In the genomic region with DNA sequence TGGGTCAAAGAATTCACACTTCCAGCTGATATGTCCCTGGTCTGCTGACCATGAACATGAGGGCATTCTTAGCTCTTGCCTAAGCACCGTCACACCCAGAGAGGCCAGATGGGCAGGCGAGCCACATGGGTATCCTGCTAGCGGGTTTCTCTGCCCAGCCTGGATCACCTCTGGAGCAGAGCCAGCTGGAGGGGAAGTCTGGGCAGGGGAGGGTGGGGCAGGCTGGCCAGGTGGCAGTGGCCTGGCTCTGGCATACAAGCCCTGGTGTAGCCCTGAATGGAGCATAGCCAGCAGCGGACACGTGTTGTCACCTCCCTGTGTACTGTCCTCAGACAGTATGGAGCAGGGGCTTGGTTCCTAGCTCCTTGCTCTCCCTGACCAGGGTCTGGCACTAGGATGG, we compare ENCODE assay signal across 8 mouse cellular contexts. TPM values are rescaled to one million over a fixed set of nuclear protein-coding genes. Genes with fewer than 3 reads are reported as not detected.
A peak's percentile ranks its signal among the peaks of the same experiment; 100 is the strongest.
DNase-seq lines count a peak whose midpoint lies in the region.

No protein-coding gene starts in this region.

- intact Hi-C loops in left cerebral cortex, postnatal 4 days (cut with DNase I): no loop called here
- intact Hi-C loops in left cerebral cortex, postnatal 25 days (cut with DNase I): no loop called here
- intact Hi-C loops in heart, postnatal 36 days (cut with DNase I): no loop called here

- DNase-seq in adrenal gland, postnatal 10 days: peak; percentile 68
- DNase-seq in adrenal gland, adult (ENCODE audit: inconsistent age in 2 of 2, low spot score in 1 of 2): no peak
- peak; percentile 93 for DNase-seq in left cerebral cortex, postnatal 4 days
- DNase-seq in left cerebral cortex, postnatal 25 days (ENCODE audit: low spot score in 2 of 2): no peak
- DNase-seq in cerebellum, postnatal 10 days: peak; percentile 97 to 98
- peak; percentile 38 to 54 for DNase-seq in heart, postnatal 36 days
- DNase-seq in frontal cortex, adult 2 months (ENCODE audit: extremely low spot score in 1 of 2, low spot score in 1 of 2): no peak
- DNase-seq in lung, postnatal 14 days: no peak

RNA-seq across cellular contexts. Expression of gene Comp, which starts 22.3 kb away (rescaled TPM):
- 1 to 10 TPM in 1 of 2 experiments, under 1 TPM in 1; 0.97 to 2.0 TPM for total RNA-seq in adrenal gland, postnatal 10 days (2021)
- total RNA-seq in left cerebral cortex, postnatal 4 days (2021): under 1 TPM in 1 of 2 experiments, not detected in 1; 0.20 TPM
- total RNA-seq in left cerebral cortex, postnatal 25 days (2021): under 1 TPM; 0.23 to 0.48 TPM
- 1 to 10 TPM; 4.3 to 5.6 TPM for total RNA-seq in heart, postnatal 36 days (2021)
- polyA plus RNA-seq in frontal cortex, adult 2 months (2012; rRNA removed): 0.19 and 0.26 TPM in 2 replicates

RNA-seq across cellular contexts. Expression of gene Upf1, which starts 42.6 kb away (rescaled TPM):
- total RNA-seq in adrenal gland, postnatal 10 days (2021): 10 to 100 TPM; 49.1 to 51.4 TPM
- 10 to 100 TPM; 54.9 to 55.3 TPM for total RNA-seq in left cerebral cortex, postnatal 4 days (2021)
- total RNA-seq in left cerebral cortex, postnatal 25 days (2021): 10 to 100 TPM; 58.2 to 61.6 TPM
- 10 to 100 TPM; 45.4 to 46.0 TPM for total RNA-seq in heart, postnatal 36 days (2021)
- polyA plus RNA-seq in frontal cortex, adult 2 months (2012; rRNA removed): 29.5 and 30.8 TPM in 2 replicates

RNA-seq across cellular contexts. Expression of gene Crtc1, which starts 43.7 kb away (rescaled TPM):
- total RNA-seq in adrenal gland, postnatal 10 days (2021): 10 to 100 TPM; 14.1 to 19.4 TPM
- 100 to 1,000 TPM; 109 TPM for total RNA-seq in left cerebral cortex, postnatal 4 days (2021)
- total RNA-seq in left cerebral cortex, postnatal 25 days (2021): 100 to 1,000 TPM; 120 to 139 TPM
- total RNA-seq in heart, postnatal 36 days (2021): 1 to 10 TPM; 8.2 to 9.8 TPM
- 103 and 110 TPM in 2 replicates for polyA plus RNA-seq in frontal cortex, adult 2 months (2012; rRNA removed)

Comparison
In these comparisons a context has a peak if more than half of its experiments do, and no peak if none do; other contexts are left out.
1. DNase-seq: peak in adrenal gland, postnatal 10 days (single experiment), left cerebral cortex, postnatal 4 days (single experiment), cerebellum, postnatal 10 days (2 of 2) and heart, postnatal 36 days (2 of 2); none in adrenal gland, adult (0 of 2), left cerebral cortex, postnatal 25 days (0 of 2), frontal cortex, adult 2 months (0 of 2) and lung, postnatal 14 days (single experiment).
2. RNA of gene Crtc1, which starts 43.7 kb away (total RNA-seq): 120 to 139 TPM in left cerebral cortex, postnatal 25 days and 109 TPM in left cerebral cortex, postnatal 4 days; 14.1 to 19.4 TPM in adrenal gland, postnatal 10 days and 8.2 to 9.8 TPM in heart, postnatal 36 days; every median in the first group is over 4 times any median in the second.